Mouse (Mus musculus) bone marrow, adult 2 months (tissue): ENCODE measurements around the gene Gcn1l1.

Experiments
- CTCF ChIP-seq: fragments of 200-500 bp; IDR thresholded peaks from 2 replicates; pipeline ENCODE4 v1.5.1; 2011; ENCODE audit warnings: low read length, control low read depth; ENCODE audit not compliant: control insufficient read depth, insufficient read depth
- POLR2A ChIP-seq: fragments of 200-500 bp; IDR thresholded peaks from 2 replicates; pipeline ENCODE4 v1.6.1; 2011; ENCODE audit warnings: low read depth, mild to moderate bottlenecking, control low read depth, low read length, borderline replicate concordance; ENCODE audit not compliant: control insufficient read depth

DNA sequence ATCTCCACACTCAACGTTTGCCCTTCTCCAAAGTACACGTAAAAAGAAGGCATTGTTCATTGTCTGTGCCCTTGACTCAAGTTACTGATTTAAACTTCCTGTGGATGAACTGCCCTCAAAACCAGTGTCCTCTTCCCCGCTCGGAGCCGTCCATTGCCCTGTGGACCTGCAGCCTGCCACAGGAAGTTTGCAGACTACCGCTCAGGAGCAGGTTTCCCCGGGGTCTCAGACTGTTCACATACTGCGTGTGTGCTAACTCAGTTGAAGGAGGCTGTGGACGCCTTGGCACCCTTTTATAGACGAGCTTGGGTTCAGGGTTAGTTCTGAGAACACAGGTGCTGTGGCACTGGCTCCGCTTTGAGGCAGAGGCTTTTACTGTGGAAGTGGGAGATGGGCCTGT, 4.3 kb downstream of the Gcn1l1 start:
- TF ChIP-seq POLR2A (no peak), CTCF (no peak)
